Mouse (Mus musculus) thymus, postnatal 10 days (tissue): Measurements from ENCODE around the gene Plp2.

Source experiments
- DNase-seq, 2 experiments: peaks; one replicate each; pipeline ENCODE4 v3.0.0; 2021; ENCODE audit warnings: low spot score in 2 of 2

Plp2 gene

DNA sequence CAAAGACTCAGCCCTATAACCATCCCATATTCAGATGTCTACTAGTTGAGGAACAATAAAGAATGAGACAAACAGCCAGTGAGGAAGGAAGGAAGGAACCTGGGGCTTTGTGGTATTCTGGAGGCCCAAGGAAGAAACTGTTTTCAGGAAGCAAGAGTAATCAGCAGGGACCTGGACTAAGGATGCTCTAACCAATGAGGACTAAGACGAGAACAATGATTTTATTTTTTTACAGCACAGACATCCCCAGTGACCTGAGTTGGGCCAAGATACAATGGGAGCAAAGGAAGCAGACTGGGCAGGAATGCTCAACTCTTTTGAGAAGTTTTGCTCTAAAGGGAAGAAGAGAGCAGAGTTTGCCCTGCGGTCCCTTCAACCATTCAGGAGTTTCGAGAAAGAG, 8.3 kb downstream of the Plp2 start:
- DNase-seq, result no peak

DNA sequence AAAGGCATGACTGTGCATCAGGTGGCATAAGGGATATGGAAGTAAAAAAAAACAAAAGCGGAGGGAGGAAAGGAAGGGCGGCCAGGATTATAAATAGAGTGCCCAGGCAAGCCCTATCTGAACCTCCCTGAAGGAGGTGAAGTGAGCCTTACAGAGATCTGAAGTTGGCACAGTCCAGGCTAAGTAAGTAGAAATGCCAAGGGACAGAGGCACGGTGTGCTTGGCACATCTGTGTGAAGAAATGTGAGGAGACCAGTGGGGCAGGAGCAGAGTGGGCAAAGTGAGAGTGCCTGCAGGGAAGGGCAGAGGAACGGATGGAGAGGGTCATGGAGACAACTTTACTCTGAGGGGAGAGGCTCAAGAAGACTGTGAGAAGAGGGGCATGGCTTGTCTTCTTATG, 10.1 kb downstream of the Plp2 start:
- no peak for DNase-seq

DNA sequence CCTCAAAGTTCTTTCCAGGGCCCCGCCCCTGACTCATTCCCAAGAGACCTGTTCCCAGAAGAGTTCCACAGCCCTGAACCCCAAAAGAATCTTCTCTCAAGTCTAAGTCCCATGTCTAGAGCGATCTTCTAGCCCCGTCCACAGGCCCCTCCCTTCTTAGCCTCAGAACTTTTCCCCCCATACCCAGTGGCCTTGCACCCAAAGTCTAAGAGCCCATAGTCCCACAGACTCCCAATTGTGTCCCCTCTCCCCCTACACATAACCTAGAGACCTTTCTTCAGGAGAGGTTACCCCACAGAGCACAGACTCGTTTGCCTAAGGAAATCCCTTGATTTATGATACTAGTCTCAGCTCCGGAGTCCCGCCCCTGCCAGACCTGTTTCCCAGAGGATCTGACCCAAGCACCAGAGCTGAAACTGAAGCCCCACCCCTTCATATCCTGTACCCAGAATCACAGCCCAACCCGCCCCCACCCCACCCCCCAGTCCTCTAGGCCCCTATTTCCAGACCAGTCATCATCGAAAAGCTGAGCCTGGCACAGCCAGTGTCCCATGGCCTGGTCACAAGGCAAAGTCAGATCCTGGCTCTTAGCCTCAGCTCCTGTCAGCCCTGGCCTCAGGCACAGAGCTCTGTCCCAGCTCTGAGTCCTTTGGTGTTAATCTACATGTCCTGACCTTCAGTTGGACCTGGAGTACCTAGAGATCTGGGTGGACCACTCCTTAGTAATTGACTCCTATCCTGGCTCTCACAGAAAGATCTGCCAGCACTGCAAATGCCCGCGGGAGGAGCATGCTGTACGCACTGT, 12.2 kb downstream of the Plp2 start:
- no peak for DNase-seq

DNA sequence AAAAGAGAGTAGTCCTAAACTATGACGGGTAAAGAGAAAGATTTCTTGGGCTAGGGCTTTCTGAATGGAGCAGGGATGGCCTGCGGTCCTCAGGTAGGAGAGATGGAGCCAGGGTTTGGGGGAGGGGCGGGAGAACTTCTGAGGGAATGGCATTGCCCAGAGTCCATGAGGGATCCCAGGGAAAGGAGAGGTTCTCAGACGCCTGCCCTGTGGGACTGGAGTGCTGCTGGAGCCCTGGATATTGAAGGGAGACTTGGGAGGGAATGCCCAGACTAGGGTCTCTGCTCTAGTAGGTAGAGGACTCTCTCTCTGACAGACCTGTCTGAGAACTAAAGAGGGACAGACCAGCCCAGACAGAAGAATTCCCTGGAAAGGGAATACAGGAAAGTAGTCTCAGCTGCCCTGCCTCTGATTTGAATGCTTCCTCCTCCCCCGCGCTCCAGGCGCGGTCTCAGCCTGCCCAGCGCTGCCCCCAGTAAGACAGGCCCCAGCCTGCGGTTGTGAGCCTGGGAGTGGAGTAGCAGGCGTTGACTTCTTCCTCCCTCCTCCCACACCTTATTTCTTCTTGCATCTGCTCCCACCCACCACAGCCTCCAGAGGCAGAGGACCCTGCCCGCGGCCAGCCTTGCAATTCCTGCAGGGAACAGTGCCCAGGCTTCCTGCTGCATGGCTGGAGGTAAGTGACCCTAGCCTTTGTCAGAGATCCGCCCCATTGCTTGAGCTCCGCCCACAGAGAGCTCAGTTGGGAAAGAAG, 13.0 kb downstream of the Plp2 start:
- no peak for DNase-seq

DNA sequence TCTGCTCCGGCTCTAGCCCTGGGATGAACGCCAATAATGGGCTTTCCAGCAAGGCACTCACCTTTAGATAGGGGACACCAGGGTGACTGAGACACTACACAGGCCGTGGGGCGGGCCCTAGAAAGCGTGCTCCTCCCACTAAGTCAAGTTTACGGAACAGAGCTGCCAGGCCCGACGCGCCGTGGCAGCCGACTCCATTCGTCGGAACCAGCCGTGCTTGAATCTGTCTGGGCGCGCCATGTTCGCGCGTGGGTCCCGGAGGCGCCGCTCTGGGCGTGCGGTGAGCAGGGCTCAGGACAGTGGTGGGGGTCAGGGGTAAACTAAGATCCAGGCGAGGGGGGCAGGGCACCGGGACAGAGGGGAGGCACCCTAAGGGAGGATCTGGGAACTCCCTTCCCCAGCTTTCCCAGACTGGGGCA, 14.0 kb downstream of the Plp2 start, which contains the start of gene Prickle3:
Prickle3 (plus strand) TSS at position 40 of the 419 bp plus-strand sequence.
- DNase-seq, result no peak

DNA sequence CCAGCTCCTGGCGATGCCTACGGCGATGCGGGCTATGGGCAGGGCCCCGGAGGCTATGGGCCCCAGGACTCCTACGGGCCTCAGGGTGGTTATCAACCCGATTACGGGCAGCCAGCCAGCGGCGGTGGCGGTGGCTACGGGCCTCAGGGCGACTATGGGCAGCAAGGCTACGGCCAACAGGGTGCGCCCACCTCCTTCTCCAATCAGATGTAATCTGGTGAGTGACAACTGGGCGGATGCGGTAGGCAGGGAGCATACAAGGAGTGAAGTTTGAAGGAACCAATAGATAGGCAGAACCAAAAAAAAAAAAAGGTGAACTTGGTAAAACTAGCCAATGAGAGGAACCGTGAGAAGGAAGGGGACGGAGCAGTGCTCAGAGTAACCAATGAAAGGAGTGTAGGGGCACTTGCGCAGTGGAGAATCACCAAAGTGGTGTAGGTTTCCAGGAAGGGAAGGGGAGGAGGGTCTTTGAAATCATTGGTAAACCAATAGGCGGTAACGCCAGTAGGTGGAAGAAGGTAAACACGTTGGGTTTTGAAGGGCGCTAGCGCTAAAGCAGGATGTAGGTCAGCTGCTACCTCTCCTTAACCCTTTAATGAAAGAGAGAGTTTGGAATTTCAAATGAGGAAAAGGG, 22.4 kb downstream of the Plp2 start:
- DNase-seq, result peak; percentile 67 to 82

DNA sequence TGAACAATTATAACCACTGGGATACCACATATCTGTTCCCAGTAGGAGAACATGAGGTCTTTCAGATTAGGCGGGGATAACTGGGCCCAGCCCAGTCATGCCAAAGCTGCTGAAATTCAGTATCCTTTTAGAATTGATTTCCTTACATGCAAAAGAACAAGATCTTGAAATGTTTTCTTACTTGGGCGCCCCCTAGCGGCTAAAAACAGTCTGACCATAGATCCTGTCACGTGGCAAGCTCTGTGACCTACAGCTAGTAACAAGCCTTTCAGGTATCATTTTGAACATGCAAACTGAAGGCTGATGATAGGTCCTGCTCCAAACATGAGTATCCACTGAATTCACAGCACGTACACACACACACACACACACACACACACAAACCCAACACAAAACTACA, 25.8 kb downstream of the Plp2 start:
- DNase-seq, result peak; percentile 62 to 80

DNA sequence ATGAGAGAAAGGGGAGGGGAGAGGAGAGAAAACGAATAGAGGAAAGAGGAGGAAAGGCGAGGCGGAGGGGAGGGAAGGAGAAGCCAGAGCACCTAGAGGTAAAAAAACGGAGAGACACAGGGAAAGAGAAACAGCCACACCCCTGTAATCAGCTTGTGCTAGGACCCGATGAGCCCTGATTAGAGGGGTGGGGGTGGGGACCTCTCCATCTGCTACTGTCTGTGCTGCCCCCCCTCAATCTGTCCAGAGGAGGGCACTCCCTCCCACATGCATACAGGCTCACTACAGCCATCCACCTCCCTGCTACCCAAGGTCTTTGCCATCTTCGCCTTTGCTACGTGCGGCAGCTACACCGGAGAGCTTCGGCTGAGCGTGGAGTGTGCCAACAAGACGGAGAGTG, 30.4 kb downstream of the Plp2 start:
- DNase-seq, result no peak

DNA sequence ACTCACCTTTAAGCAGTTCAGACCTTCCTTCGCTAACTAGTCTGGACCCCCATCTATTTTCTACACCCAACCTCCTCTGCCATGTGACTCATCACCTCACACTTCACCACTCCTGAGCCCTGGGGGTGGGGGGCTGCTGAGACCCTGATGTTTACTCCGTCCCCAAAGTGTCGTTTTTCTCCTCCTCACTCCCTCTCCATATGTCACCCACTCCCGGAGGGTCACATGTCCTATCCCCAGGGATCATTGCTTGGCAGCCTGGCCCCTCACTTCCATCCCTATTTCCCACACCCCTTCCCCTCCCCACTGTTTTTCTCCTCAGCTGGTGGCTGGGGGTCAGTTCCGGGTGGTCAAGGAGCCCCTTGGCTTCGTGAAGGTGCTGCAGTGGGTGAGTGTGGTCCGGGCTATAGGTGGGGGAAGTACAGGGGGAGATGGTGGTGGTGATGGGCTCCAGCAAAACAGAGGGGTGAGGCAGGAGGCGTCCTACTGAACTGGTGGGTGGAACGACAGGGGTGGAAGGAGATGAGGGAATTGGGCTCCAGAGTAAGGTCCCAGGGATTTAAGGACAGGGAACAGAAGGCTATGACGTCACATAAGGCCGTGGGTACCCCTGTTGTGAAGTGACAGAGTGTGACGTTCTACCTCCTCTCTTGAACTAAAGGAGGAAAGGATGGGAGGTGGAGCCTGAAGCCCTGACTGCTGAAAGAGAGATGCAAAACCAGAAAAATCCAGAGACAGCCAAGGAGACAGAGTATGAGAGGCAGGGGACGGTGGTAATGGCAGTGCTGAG, 31.5 kb downstream of the Plp2 start:
- DNase-seq, result no peak

DNA sequence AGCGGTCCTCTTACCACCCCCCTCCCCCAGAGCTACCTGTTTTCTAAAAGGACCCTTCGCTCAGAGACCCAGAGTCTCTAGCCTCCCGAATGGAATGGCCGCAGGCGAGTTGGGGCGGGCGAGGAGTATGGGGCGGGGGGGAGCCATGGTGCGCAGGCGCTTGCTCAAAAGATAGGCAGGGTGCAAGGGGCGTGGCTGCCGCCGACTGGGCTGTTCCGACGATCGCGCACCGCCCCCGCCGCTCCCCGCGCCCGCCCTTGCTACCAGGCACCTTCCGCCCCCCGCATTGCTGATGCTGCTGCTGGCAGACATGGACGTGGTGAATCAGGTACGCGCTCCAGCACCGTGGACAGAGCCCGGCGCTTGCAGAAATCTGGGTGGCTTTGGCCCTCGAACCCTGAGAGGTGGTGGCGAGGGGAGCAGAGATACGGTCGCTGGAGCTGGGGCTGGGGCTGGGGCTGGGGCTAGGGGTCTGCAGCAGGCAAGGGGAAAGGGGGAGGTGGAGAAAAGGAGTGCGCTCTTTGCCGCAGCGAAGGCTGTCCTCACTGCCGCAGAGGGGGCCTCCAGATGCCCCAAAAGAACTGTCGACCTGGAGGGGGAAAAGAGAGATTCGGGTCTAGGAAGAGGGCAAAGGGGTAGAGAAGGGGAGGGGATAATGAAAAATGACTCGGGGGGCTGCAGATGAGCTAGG, 32.6 kb downstream of the Plp2 start, which contains the start of gene Syp:
Syp (plus strand) TSS at position 71 of the 691 bp plus-strand sequence.
- DNase-seq, result peak; percentile 78 to 89

DNA sequence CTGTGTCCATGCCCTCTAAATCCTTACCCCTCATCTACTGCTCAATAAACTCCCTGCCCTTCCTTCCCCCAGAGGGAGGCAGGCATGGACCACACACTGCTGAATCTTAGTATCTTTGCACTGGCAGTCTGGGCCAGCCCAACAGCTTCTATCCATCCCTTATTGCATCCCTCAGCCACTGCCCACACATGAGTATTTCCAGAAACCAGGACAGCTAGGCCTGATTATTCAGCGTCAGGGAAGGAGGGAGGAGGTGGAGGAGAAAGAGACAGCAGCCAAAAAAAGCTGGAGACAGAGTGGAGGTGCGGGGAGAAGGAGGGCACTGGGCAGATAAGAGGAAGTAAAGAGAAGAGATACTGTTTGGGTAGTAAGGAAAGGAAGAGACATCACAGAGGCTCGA, 36.1 kb downstream of the Plp2 start:
- DNase-seq, result no peak

DNA sequence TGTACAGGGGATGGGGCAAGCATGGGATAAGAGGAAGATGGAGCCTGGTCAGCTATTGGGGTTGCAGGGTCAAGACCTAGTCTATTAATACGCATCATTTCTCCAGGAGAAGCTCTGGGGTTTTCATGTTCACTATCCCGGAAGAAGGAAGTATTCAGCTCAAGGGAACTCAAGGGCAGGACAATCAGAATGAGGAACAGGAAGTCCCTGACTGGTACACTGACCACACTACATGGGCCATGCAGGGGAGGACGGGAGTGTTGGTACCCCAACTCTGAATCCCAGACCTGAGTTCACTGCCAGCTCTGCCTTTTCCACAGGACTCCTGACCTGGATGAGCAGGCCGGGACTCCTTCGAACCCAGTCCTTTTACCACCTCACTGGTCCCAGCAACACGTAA, 38.6 kb downstream of the Plp2 start:
- DNase-seq, result no peak
